Mouse (Mus musculus) liver, embryonic 14.5 days (tissue): Measurements from ENCODE around the gene Sap18b.

Experiments used
- CTCF ChIP-seq: IDR thresholded peaks from 2 replicates; pipeline ENCODE4 v1.5.1; 2016; ENCODE audit warnings: antibody characterized with exemption, low read depth, control low read depth
- EP300 ChIP-seq: IDR thresholded peaks from 2 replicates; pipeline ENCODE4 v1.6.1; 2016; ENCODE audit warnings: antibody characterized with exemption, low read depth

DNA sequence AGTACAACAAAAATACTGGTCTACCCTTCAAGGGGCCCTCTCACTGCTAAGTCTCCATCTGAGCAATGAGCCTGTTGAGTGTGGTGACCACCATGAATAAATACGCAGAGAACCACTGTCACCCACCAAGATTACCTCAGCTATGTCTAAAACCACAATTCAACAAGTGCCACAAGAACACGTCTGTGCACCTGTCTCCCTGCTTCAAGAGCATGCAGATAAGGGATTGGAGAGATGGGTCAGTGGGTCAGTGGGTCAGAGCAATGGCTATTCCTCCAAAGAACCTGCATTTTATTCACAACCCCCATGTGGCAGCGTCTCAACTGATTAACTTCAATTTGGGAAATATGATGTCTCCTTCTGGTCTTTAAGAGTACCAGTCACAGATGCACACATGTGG lies 24.8 kb upstream of the Sap18b start:
- TF ChIP-seq EP300 (no peak), CTCF (no peak)
